Mouse (Mus musculus) forebrain, postnatal 0 days (tissue): ENCODE results near the gene Lrfn1. TPM values are rescaled to one million over a fixed set of nuclear protein-coding genes. Genes with fewer than 3 reads are reported as not detected.

Source experiments
- ATAC-seq: fragments of 200-750 bp; cut with Nextera tagmentation; 2 replicates; pipeline ENCODE4 v1.8.0; 2017; ENCODE audit warnings: mild to moderate bottlenecking, moderate library complexity
- DNase-seq: peaks from one replicate; pipeline ENCODE4 v3.0.0-alpha.2; 2015
- H3K27ac ChIP-seq: fragments of 300-500 bp; sonication (generic); 2 replicates; pipeline ENCODE4 v1.5.1; 2014; ENCODE audit warnings: low read depth, mild to moderate bottlenecking, antibody characterized with exemption, low read length, moderate library complexity, mixed read lengths
- H3K27me3 ChIP-seq: fragments of 300-500 bp; sonication (generic); 2 replicates; pipeline ENCODE4 v1.6.1; 2014; ENCODE audit warnings: mild to moderate bottlenecking, low read length, mixed read lengths; ENCODE audit not compliant: insufficient read depth
- H3K36me3 ChIP-seq: fragments of 300-500 bp; sonication (generic); 2 replicates; pipeline ENCODE4 v1.6.1; 2014; ENCODE audit warnings: mild to moderate bottlenecking, moderate library complexity; ENCODE audit not compliant: insufficient read depth
- H3K4me1 ChIP-seq: fragments of 300-500 bp; sonication (generic); 2 replicates; pipeline ENCODE4 v1.6.1; 2014; ENCODE audit warnings: antibody characterized with exemption; ENCODE audit not compliant: insufficient read depth
- H3K4me2 ChIP-seq: fragments of 300-500 bp; sonication (generic); 2 replicates; pipeline ENCODE4 v1.6.1; 2014; ENCODE audit warnings: low read depth, mild to moderate bottlenecking, moderate library complexity
- H3K4me3 ChIP-seq: fragments of 300-500 bp; sonication (generic); 2 replicates; pipeline ENCODE4 v1.5.1; 2014; ENCODE audit warnings: low read depth, low read length, mixed read lengths
- H3K9ac ChIP-seq: fragments of 300-500 bp; sonication (generic); 2 replicates; pipeline ENCODE4 v1.6.1; 2014; ENCODE audit warnings: mild to moderate bottlenecking
- H3K9me3 ChIP-seq: fragments of 300-500 bp; sonication (generic); 2 replicates; pipeline ENCODE4 v1.6.1; 2016; ENCODE audit warnings: low read length
- CTCF ChIP-seq: sonication (generic); IDR thresholded peaks from 2 replicates; pipeline ENCODE4 v1.5.1; 2016; ENCODE audit warnings: antibody characterized with exemption, control low read depth, low read depth
- WGBS: fragments of 180-500 bp; shearing (Covaris S2); extraction: QIAGEN DNeasy Blood & Tissue Kit; methylation state at CpG from one replicate; pipeline ENCODE4 v1.1.7; 2014; 5-methylcytosine and 5-hydroxymethylcytosine counted together
- polyA plus RNA-seq: library from polyadenylated mRNA; unstranded; fragments of >200 nt; fragmentation: Nextera tagmentation; extraction: Ambion mirVana; gene quantifications from 2 replicates; pipeline ENCODE4 v1.2.1, GENCODE M21; 2015
- total RNA-seq: library from RNA; depleted of rRNA; stranded (reverse); fragments of >200 nt; gene quantifications from 2 replicates; pipeline ENCODE4 v1.2.3, GENCODE M21; 2014; rRNA removed

Lrfn1 gene
- total RNA-seq (57.7 and 88.3 TPM in 2 replicates), polyA plus RNA-seq (16.0 and 21.2 TPM in 2 replicates)

- no peak for TF ChIP-seq CTCF
- Histone ChIP-seq H3K27me3 (no peaks in the 10 kb centered on the region), H3K9ac (peak within 1 kb of the TSS; percentile 82), H3K4me3 (peak within 1 kb of the TSS; percentile 88), H3K4me2 (peak within 1 kb of the TSS; percentile 73), H3K36me3 (peaks cover 8% of the 10 kb centered on the region; the same call in 1 of the 2 replicates), H3K9me3 (no peaks in the 10 kb centered on the region), H3K27ac (peak within 1 kb of the TSS; percentile 67), H3K4me1 (peaks cover 11% of the 10 kb centered on the region; the same call in 1 of the 2 replicates)
- ATAC-seq (peak; percentile 82), DNase-seq (peak; percentile 39)
- WGBS, result 1% methylated on average over 31 of the region's 97 CpGs
Observed at GRCm38 (mm10) chr7:28451531-28452360, at the start of gene Lrfn1. TSS of gene Lrfn1 (plus strand) at chr7:28451980.

DNA sequence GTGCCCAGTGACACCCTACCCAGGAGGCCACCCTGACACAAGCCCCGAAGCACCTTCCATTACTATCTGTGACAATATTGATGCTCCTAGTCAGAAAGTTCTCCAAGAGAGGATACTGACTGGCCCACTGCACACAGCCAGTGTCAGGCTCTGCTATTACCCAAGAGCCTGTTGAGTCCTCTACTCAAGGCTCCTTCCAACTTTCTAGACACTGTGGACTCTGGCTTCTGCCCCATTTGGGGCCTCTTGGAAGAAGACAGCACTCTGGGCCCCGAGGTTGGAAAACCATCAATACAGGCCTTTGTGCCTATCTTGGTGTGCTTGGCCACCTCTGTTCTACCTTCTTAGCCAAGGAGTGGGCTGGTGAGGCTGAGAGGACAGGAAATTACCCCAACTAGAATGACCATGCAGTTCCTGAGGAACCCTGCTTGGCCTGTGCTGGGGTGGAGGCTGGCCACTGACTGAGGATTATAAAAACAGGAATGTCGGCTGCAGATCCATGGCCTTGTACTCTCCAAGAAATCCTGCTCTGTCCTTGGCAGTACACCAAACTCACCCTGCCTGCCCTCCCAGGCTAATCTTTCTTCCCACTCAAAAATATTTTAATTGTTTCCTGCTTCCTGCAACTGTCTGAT, 40.8 kb upstream of the Lrfn1 start:
- 90% methylated on average over 3 of the region's 3 CpGs for WGBS
- no peaks in the 10 kb centered on the region for H3K27me3 ChIP-seq
- no peak overlapping the region for H3K4me2 ChIP-seq
- no peaks in the 10 kb centered on the region for H3K9me3 ChIP-seq
- H3K27ac ChIP-seq, result no peak overlapping the region
- peaks cover 73% of the 10 kb centered on the region for H3K36me3 ChIP-seq
- DNase-seq (no peak), ATAC-seq (no peak)
- H3K9ac ChIP-seq, result no peak overlapping the region
- TF ChIP-seq CTCF, result no peak
- no peaks in the 10 kb centered on the region for H3K4me1 ChIP-seq
- H3K4me3 ChIP-seq, result no peak overlapping the region

GRCm38 (mm10) chr7:28412826-28413225, 39.0 kb upstream of the Lrfn1 start:
- ATAC-seq (no peak), DNase-seq (no peak)
- 86% methylated on average over 4 of the region's 4 CpGs for WGBS
- H3K4me1 ChIP-seq, result no peaks in the 10 kb centered on the region
- H3K27me3 ChIP-seq, result no peaks in the 10 kb centered on the region
- no peak overlapping the region for H3K4me2 ChIP-seq
- TF ChIP-seq CTCF, result no peak
- peaks cover 62% of the 10 kb centered on the region for H3K36me3 ChIP-seq
- H3K9me3 ChIP-seq, result no peaks in the 10 kb centered on the region
- no peak overlapping the region for H3K4me3 ChIP-seq
- H3K9ac ChIP-seq, result no peak overlapping the region
- H3K27ac ChIP-seq, result no peak overlapping the region

DNA sequence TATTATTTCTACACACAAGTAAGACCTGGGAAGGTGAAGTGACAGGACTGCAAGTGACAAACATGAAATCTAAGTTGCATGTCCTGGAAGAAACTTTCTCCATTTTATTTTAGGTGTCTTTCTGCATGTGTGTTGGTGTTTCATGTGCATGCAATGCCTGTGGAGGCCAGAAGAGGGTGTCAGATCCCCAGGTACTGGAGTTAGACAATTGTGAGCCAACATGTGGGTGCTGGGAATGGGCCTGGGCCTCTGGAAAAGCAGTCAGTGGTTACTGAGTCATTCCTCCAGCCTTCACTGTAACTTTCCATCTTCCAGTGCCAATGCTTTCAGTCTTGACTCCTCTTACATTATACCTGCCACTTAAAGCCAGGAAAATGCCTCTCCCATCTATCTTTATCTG, 34.4 kb upstream of the Lrfn1 start:
- Histone ChIP-seq H3K4me2 (no peak overlapping the region), H3K36me3 (peaks cover 56% of the 10 kb centered on the region), H3K27me3 (no peaks in the 10 kb centered on the region), H3K9ac (no peak overlapping the region), H3K4me1 (no peaks in the 10 kb centered on the region), H3K9me3 (no peaks in the 10 kb centered on the region), H3K4me3 (no peak overlapping the region), H3K27ac (no peak overlapping the region)
- no peak for ATAC-seq
- no peak for DNase-seq
- TF ChIP-seq CTCF, result peak; percentile 34

DNA sequence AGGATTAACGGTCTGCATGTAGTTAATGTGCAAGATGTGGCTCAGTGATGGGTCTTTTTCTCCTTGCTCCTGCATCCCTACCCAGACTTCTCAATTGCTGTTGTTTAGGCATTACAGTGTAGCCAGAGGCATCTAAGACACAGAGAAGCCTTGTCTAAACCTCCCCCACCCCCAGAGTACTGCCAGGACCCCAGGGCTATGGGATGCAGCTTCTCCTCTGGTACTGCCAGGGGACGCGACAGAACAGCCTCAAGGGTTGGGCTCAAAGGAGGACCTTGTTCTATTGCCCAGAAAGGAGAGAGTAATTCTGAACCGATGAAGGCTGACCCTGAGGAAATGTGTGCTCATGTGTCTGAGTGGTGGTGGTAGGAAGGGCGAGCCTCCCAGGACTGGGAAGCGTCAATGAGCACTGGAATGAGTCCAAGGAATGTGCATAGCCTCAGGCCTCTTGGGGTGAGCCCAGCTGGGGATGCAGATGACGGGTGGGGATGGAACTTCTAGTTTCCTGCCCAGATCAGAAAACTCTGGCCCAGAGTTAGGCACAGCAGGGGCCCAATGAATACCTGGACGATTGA, 33.6 kb upstream of the Lrfn1 start:
- H3K9ac ChIP-seq, result no peak overlapping the region
- H3K36me3 ChIP-seq, result peaks cover 56% of the 10 kb centered on the region
- no peaks in the 10 kb centered on the region for H3K4me1 ChIP-seq
- no peaks in the 10 kb centered on the region for H3K9me3 ChIP-seq
- no peak overlapping the region for H3K27ac ChIP-seq
- DNase-seq (peak; percentile 15), ATAC-seq (peak; percentile 66)
- H3K4me2 ChIP-seq, result no peak overlapping the region
- H3K27me3 ChIP-seq, result no peaks in the 10 kb centered on the region
- TF ChIP-seq CTCF, result no peak
- no peak overlapping the region for H3K4me3 ChIP-seq
- WGBS, result 63% methylated on average over 8 of the region's 8 CpGs

GRCm38 (mm10) chr7:28419416-28419815, 32.4 kb upstream of the Lrfn1 start:
- Histone ChIP-seq H3K4me2 (no peak overlapping the region), H3K9me3 (no peaks in the 10 kb centered on the region), H3K27ac (no peak overlapping the region), H3K9ac (no peak overlapping the region), H3K36me3 (peaks cover 50% of the 10 kb centered on the region), H3K4me3 (no peak overlapping the region), H3K27me3 (no peaks in the 10 kb centered on the region), H3K4me1 (no peaks in the 10 kb centered on the region)
- no peak for TF ChIP-seq CTCF
- ATAC-seq (no peak), DNase-seq (no peak)
- WGBS, result 97% methylated on average over 2 of the region's 2 CpGs

DNA sequence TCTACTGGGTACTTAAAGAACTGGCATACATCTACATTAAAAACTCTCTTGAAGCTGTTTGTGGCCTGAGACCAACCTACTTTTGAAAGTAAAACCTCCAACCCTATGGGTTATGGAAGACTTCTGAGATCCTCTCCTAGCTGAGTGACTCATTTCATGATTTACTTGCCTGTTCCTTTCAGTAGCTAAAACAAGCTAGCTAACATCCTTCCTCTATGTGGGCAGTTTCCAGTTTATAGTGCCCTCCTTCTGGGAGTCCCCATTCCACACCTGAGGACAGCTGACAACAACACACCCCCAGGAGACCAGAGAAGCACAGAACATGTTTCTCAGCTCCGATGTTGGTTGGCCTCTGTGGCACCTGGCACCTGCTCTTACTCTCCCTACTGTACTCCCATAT, 28.8 kb upstream of the Lrfn1 start:
- Histone ChIP-seq H3K27me3 (no peaks in the 10 kb centered on the region), H3K4me2 (no peak overlapping the region), H3K9me3 (no peaks in the 10 kb centered on the region), H3K4me3 (no peak overlapping the region), H3K36me3 (peaks cover 37% of the 10 kb centered on the region), H3K4me1 (no peaks in the 10 kb centered on the region), H3K9ac (no peak overlapping the region), H3K27ac (no peak overlapping the region)
- 78% methylated on average over 1 of the region's 1 CpGs for WGBS
- no peak for TF ChIP-seq CTCF
- no peak for ATAC-seq
- DNase-seq, result no peak
